13 mouse cellular contexts compared by ENCODE assay signal in genomic region chr14:121422000-121422399, GRCm38 (mm10). TPM values are rescaled to one million over a fixed set of nuclear protein-coding genes. Genes with fewer than 3 reads are reported as not detected.
DNase-seq lines count a peak whose midpoint lies in the region; ATAC-seq and TF ChIP-seq lines count a peak whose summit lies in the region.
"Had no signal": no experiment of that assay in that cellular context is flagged by ENCODE, and none has a peak within 500 bp of the region (broad histone marks: within the 10 kb centered on the region; RNA-seq: fewer than 3 reads in every experiment).

No protein-coding gene starts in this region.

- H3K9ac ChIP-seq in heart, adult 2 months (ENCODE audit: low read depth, low read length), result no peak overlapping the region
- H3K9ac ChIP-seq in liver, embryonic 14.5 days (replicated peaks), result no peak overlapping the region; the same call in 1 of the 2 replicates
- no peak overlapping the region for H3K9ac ChIP-seq in stomach, postnatal 0 days (ENCODE audit: low read length)

- TF ChIP-seq EP300 in heart, adult 2 months (IDR thresholded peaks at IDR 0.05; ENCODE audit: insufficient read depth, low read depth, low read length), result no peak
- TF ChIP-seq EP300 in liver, embryonic 14.5 days (IDR thresholded peaks at IDR 0.05; ENCODE audit: low read depth), result no peak
- no peak for TF ChIP-seq EP300 in stomach, postnatal 0 days (optimal IDR thresholded peaks at IDR 0.05)

- TF ChIP-seq POLR2A in heart, adult 2 months (IDR thresholded peaks at IDR 0.05; ENCODE audit: insufficient read depth, low read depth, low read length), result no peak
- no peak for TF ChIP-seq POLR2A in spleen, adult 2 months (IDR thresholded peaks at IDR 0.05; ENCODE audit: low read depth, low read length)

- peaks cover 11% of the 10 kb centered on the region for H3K36me3 ChIP-seq in heart, adult 2 months (ENCODE audit: control insufficient read depth, insufficient read depth, low read length)
- no peaks in the 10 kb centered on the region for H3K36me3 ChIP-seq in spleen, adult 2 months (ENCODE audit: control insufficient read depth, insufficient read depth, low read length)
- H3K36me3 ChIP-seq in liver, embryonic 14.5 days (replicated peaks; ENCODE audit: control insufficient read depth, insufficient read depth, low read depth), result no peaks in the 10 kb centered on the region
- no peaks in the 10 kb centered on the region for H3K36me3 ChIP-seq in stomach, postnatal 0 days (ENCODE audit: control insufficient read depth, insufficient read depth, low read length)

- H3K9me3 ChIP-seq in liver, embryonic 14.5 days (ENCODE audit: control insufficient read depth, low read length), result no peaks in the 10 kb centered on the region
- H3K9me3 ChIP-seq in stomach, postnatal 0 days (ENCODE audit: control insufficient read depth, low read length), result no peaks in the 10 kb centered on the region

- ATAC-seq in liver, embryonic 14.5 days (ENCODE audit: insufficient read depth), result peak; percentile 4; the same call in 1 of the 2 replicates
- no peak for ATAC-seq in stomach, postnatal 0 days (ENCODE audit: low FRiP score, low TSS enrichment)
- ATAC-seq: forebrain, embryonic 14.5 days; Patski had no signal

- DNase-seq in heart, adult 2 months, result no peak
- DNase-seq in heart, adult 9 months (ENCODE audit: low spot score in 2 of 2), result no peak
- DNase-seq in spleen, adult 2 months (ENCODE audit: low read depth in 1 of 2, low spot score in 2 of 2), result no peak
- no peak for DNase-seq in spleen, adult 18-20 months
- DNase-seq in liver, embryonic 14.5 days (ENCODE audit: low read depth in 3 of 3, low spot score in 3 of 3), result no peak
- DNase-seq in stomach, postnatal 0 days (ENCODE audit: low spot score), result no peak
- DNase-seq in urinary bladder, postnatal 25 days (ENCODE audit: low spot score), result no peak
- no peak for DNase-seq in layer of hippocampus, adult 18-20 months (ENCODE audit: low spot score in 2 of 2)
- DNase-seq: cerebellum, adult 11 months; midbrain, embryonic 14.5 days; thymus, adult 18-20 months had no signal

- no peaks in the 10 kb centered on the region for H3K27me3 ChIP-seq in heart, adult 2 months (ENCODE audit: control insufficient read depth, insufficient read depth, low read length)
- no peaks in the 10 kb centered on the region for H3K27me3 ChIP-seq in spleen, adult 2 months (ENCODE audit: control insufficient read depth, insufficient read depth, low read length)
- no peaks in the 10 kb centered on the region for H3K27me3 ChIP-seq in liver, embryonic 14.5 days (ENCODE audit: control insufficient read depth, insufficient read depth, low read length)
- no peaks in the 10 kb centered on the region for H3K27me3 ChIP-seq in stomach, postnatal 0 days (ENCODE audit: control insufficient read depth, insufficient read depth, low read length)
- H3K27me3 ChIP-seq: Patski had no signal

- peak overlapping the region; percentile 94 for H3K27ac ChIP-seq in heart, adult 2 months
- peak overlapping the region; percentile 33 for H3K27ac ChIP-seq in spleen, adult 2 months (ENCODE audit: insufficient read depth, low read length)
- H3K27ac ChIP-seq in liver, embryonic 14.5 days, result peak overlapping the region; percentile 87
- H3K27ac ChIP-seq in stomach, postnatal 0 days (replicated peaks), result 0 out of 2 replicates have a peak overlapping the region, but pooled peaks have one; percentile 18

- 65% methylated on average over 4 of the region's 4 CpGs for WGBS in heart, adult 2 months
- WGBS in spleen, adult 2 months, result 81% methylated on average over 4 of the region's 4 CpGs
- 55% methylated on average over 4 of the region's 4 CpGs for WGBS in liver, embryonic 14.5 days (ENCODE audit: insufficient replicate concordance)
- WGBS in stomach, postnatal 0 days, result 83% methylated on average over 4 of the region's 4 CpGs

- peak overlapping the region; percentile 74 for H3K4me2 ChIP-seq in liver, embryonic 14.5 days (ENCODE audit: low read depth)
- H3K4me2 ChIP-seq in stomach, postnatal 0 days (replicated peaks; ENCODE audit: low read depth), result no peak overlapping the region

- H3K4me1 ChIP-seq in heart, adult 2 months (ENCODE audit: control insufficient read depth, insufficient read depth, low read length), result peaks cover 13% of the 10 kb centered on the region
- H3K4me1 ChIP-seq in spleen, adult 2 months (ENCODE audit: control insufficient read depth, insufficient read depth, insufficient read length), result peaks cover 18% of the 10 kb centered on the region; the same call in 1 of the 2 replicates
- peaks cover 22 to 25% of the 10 kb centered on the region in 2 experiments for H3K4me1 ChIP-seq in liver, embryonic 14.5 days (replicated peaks; ENCODE audit: control insufficient read depth in 2 of 2, insufficient read depth in 2 of 2, low read length in 1 of 2)
- H3K4me1 ChIP-seq in stomach, postnatal 0 days (replicated peaks; ENCODE audit: control insufficient read depth, insufficient read depth), result 0 out of 2 replicates have a peak, but pooled peaks cover 2% of the 10 kb centered on the region

- no peak overlapping the region for H3K4me3 ChIP-seq in heart, adult 2 months
- no peak overlapping the region for H3K4me3 ChIP-seq in spleen, adult 2 months (ENCODE audit: extremely low read depth, insufficient read depth, insufficient read length)
- no peak overlapping the region for H3K4me3 ChIP-seq in liver, embryonic 14.5 days (ENCODE audit: insufficient read depth in 1 of 2, low read depth in 2 of 2, low read length in 2 of 2)
- no peak overlapping the region for H3K4me3 ChIP-seq in stomach, postnatal 0 days (ENCODE audit: low read depth, low read length)

- TF ChIP-seq CTCF in heart, adult 2 months (IDR thresholded peaks at IDR 0.05), result no peak
- TF ChIP-seq CTCF in spleen, adult 2 months (IDR thresholded peaks at IDR 0.05; ENCODE audit: extremely low read depth, insufficient read depth, insufficient read length, insufficient replicate concordance), result no peak
- no peak for TF ChIP-seq CTCF in liver, embryonic 14.5 days (IDR thresholded peaks at IDR 0.05; ENCODE audit: low read depth)
- TF ChIP-seq CTCF in stomach, postnatal 0 days (IDR thresholded peaks at IDR 0.05; ENCODE audit: low read depth), result no peak

- no peaks in the 10 kb centered on the region for H3K79me2 ChIP-seq in heart, adult 2 months (replicated peaks; ENCODE audit: control insufficient read depth, insufficient read depth, low read length)

- intact Hi-C loops in heart, adult 2 months (cut with DNase I), result no loop called here

RNA-seq across cellular contexts. Expression of gene Stk24, which starts 42.2 kb away (rescaled TPM):
- total RNA-seq in heart, adult 2 months (2021), result 10 to 100 TPM; 70.2 to 75.6 TPM
- 21.4 and 38.8 TPM in 2 replicates for polyA plus RNA-seq in heart, adult 2 months (2012; rRNA removed)
- polyA plus RNA-seq in spleen, adult 2 months (2012; rRNA removed), result 32.6 and 37.8 TPM in 2 replicates
- polyA plus RNA-seq in liver, embryonic 14.5 days (2012; rRNA removed), result 16.2 and 22.5 TPM in 2 replicates
- 31.0 and 36.7 TPM in 2 replicates for polyA plus RNA-seq in liver, embryonic 14.5 days (2014; fragmentation: Nextera tagmentation; extraction: Ambion mirVana)
- polyA plus RNA-seq in stomach, postnatal 0 days (2015; fragmentation: Nextera tagmentation; extraction: Ambion mirVana), result 34.0 and 35.9 TPM in 2 replicates
- total RNA-seq in layer of hippocampus, adult 18-20 months (2021), result 10 to 100 TPM; 66.9 to 67.5 TPM

Comparison
In these comparisons a context has a peak if more than half of its experiments do, and no peak if none do; other contexts are left out.
1. H3K27ac ChIP-seq: peak in every context shown above with its lines; median percentile 94 in heart, adult 2 months; 87 in liver, embryonic 14.5 days; 33 in spleen, adult 2 months; 18 in stomach, postnatal 0 days.